Mouse (Mus musculus) thymus, postnatal 25 days (tissue): ENCODE results near the gene Rimkla.

Experiments used
- DNase-seq: peaks from one replicate; pipeline ENCODE4 v3.0.0; 2022

The Rimkla gene

DNA sequence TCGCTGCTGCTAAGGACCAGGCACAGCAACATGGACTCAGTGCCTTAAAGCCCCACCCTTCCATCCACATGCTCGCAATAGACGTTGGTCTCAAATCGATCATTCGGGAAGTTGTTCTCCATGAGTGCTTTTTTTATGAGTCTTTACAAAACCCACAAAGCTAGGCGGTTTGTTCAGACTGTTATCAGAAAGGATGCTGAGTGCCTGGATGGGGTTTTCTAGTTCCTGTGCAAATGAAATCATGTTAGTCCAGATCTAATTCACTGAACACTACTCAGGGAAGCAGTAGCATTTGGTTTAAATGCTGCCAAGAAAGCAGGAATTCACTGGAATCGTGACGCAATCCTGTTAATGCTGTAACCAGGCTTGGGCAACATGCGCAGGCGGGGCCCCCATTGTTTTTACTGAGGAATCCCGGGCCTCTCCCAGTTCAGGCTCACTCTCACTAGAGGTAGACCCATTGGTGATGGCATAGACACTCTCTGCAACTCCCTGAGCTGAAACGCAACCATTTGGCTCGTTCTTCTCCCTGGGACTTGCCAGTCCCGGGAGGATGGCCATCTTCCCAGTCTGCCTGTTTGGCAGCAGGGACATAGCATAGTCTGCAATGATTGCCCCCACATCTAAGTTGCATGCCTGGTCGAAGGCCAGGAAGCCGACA lies 24.6 kb downstream of the Rimkla start:
- DNase-seq: no peak

DNA sequence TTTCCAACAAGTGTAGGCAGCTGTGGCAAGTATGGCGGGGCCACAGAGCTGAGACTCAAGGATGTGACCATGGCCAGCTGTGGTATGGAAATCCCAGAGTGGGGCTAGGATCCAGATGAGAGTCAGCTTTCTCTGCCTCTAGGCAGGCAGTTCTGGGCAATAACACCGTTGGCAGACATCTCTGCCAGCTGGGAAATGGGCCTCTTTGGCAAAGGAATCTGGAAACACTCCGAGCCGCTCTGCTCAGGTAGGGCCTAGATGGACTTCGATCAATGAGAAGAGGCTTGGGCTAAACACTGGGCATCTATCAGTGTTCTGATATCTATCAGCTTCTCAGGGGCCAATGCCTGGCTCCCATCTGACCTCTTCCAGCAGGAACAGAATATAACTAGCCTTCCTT lies 26.6 kb downstream of the Rimkla start:
- DNase-seq: no peak

DNA sequence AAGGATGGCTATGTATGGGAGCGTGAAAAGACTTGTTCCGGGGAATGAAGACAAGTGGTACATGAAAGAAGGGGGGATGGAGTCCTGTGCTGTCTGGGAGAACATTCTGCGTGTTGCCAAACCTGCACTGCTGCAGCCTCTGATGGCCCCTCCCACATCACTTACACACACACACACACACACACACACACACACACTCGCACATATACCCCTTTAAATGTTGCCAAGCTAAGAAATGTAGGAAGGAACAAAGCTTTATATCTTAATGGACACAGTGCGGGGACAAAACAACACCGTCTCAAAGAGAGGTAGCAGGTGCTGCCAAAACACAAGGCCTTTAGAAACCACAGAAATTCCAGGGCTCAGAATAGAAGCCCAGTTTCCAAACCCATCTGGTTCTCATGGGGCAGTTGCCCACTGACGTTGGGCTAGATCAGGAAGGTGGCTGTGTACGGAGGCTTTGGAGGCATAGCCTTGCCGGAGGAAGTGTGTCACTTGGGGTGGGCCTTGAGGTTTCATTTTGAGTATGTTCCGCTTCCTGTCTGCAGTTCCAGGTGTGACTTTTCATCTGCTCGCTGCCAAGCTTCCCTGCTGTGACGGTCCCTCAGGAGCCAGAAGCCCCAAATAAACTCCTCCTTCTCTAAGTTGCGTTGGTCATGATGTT lies 28.5 kb downstream of the Rimkla start:
- DNase-seq: peak; percentile 71

DNA sequence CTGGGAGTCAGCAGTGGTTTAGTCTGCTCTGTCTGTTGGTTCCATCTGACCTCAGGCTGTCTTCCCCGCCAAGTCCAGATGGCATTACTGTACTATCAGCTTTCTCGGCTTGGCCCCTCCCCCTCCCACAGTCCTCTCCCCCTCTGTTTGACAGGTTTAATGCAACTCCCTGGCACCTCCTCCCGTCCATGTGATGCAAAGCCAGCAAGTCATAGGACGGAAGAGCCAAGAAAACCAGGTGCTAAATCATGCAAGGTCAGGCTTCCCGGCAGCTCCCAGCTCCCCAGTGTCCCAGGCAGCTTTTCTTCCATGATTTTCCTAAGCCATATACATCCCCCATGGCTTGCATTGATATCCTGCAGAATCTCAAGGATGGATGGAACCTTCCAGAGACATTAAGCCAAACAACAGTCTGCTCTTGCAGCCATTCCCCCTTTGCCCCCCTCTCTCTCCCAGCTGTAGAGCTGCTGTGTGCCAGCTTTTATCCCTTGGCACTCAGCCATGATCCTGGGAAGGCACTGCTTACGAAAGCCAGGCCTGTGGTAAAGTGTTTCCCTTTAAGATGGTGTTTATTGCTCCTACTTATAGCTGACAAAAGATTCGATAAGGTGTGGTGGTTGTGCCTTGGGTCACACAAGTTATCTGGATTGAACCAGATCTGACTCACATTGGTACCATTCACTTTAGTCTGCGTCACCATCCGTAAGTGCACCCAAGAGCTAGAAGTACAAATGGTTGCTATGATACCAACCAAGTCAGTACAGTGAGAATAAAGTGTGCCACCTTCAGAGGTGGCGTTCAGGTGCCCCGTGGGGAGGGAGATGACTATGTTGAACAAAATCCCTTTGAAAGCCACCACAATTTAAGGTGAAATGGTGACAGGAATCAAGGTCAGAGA lies 29.3 kb downstream of the Rimkla start:
- peak; percentile 69 for DNase-seq

DNA sequence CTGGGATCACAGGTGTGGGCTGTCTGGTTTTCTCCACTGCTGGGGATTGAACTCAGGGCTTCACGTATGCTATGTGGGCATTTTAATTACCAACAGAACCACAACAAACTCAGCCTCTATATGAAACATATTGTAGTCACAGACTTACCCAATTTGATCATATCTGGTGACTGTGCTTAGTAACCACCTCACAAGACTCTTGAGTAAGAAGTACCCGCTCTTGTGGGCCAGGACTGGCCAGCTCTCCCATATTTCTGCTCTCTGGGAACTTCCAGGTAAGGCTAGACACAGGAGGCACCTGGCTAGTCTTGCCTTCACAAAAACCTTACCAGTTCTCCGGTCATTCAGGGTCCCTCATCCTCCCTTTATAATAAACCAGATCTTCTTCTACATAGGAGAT lies 30.0 kb downstream of the Rimkla start:
- DNase-seq: no peak

DNA sequence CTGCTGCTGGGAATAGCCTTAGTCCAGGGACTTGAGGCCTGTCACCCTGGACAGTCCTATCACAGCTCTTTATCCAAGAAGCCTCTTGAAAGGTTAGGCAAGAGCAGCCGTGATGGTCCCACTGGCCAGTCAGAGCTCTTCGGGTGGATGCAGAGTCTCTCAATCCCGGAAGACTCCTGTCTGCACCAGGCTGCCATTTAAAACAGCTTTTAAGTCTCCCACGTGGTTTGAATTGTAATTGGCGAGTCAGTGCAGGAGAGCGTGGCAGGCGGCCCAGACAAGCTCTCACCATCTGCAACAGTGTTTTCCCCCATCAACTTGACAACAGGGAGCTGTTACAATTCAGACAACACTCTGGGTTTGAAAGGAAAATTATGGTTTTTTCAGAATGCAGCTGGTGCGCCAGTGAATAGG lies 31.7 kb downstream of the Rimkla start:
- no peak for DNase-seq

DNA sequence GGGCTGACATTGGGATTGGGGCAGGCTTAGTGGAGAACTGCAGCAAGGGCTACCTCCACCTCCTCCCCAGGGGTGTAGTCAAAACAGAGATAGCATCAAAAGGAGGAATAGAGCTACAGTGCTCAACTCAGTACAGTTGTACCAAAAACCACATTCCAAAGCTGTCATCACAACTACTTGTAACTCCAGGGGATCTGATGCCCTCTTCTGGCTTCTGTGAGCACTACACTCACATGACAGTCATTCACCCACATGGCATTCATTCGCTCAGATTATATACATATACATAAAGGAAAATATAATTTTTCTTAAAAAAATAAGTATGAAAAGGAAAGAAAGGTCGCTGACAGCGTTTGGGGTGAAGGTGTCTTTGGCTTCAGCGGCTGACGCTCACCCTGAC lies 32.1 kb downstream of the Rimkla start:
- DNase-seq: peak; percentile 38

DNA sequence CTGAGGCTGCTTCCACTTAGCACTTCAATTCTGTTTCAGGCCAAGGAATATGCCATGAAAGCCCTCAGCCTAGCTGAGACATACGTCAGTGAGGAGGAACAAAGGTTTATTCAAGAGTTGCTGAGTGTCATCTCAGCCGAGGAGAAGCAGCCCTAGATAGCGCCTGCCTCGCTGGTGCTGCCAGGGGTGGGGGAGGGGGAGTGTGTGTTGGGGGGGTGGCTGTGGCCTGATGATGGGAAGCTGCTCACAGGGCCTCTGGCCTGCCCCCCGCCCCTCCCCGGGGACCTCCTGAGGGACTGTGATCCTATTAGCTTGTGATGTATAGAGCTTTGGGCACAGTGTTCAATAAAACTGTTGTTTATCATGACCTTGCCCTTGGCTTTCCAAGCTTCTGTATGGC lies 38.9 kb downstream of the Rimkla start:
- no peak for DNase-seq

DNA sequence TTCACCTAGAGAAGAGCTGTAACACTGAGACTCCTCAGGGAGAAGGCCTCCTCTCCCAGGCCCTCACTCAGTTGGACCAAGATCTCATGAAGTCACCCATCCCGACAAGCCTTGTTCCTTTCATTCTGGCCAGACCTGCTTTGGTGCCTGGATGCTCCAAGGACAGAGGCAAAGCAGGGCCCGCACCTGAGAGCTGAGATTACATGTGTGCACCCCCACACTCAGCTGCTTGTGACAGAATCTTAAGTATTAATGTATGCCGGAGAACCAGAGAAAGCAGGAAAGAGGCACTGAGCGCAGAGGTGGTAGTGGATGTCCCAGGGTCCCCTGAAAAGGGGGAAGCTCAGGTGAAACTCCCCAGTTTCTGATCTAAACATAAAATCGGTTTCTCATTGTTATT lies 39.3 kb downstream of the Rimkla start:
- no peak for DNase-seq

DNA sequence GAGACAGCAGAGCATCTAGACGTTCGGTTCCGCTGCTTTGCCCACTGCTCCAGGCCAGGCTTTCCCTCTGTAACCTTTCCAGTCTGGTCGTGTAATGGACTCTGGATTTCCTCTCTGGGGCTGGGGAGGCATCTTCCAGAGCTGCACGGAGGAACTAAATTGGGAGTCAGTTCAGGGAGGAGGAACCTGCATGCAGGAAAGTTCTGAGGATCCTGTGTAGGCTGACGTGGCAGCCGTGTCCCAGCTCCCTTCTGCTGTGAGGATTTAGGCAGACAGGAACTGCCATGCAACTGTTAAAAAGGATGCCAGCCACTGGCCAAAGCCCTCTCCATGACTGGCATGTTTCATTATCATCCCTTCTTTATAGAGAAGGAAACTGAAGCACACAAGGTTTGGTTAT lies 42.0 kb downstream of the Rimkla start:
- DNase-seq: no peak

DNA sequence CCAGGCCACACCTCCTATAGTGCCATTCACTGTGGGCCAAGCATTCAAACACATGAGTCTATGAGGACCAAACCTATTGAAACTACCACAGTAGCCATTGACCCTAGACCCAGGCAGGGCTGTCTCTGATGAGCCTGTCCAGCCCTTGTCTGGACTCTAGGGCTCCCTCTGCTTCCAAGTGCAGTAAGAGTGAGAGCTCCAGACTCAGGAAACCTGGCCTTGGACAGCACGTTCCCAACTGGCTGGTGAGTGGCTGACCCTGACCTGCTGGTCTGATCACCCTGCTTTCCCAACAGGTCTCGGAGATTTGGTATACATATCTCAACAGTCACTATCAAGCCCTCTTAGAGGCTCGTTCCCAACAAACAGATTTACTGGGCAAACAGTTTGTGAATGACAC lies 44.6 kb downstream of the Rimkla start:
- DNase-seq: no peak

DNA sequence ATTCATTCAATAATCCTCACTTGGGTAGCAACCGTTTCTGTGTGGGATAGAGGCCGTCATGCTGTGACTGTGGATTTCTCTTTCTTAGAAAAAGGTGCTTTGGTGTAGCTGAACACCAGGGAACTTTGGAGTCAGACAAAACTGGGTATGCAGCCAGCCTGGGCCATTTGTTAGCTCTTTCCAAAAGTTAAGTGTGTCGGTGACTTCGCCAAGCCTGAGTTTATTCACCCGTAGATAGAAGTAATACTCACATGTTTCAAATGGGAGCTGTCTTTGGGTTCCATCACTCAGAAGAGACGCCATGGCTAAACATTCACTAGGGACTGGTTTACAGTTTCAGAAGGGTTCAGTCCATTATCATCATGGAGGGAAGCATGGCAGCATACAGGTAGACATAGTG lies 45.2 kb downstream of the Rimkla start:
- no peak for DNase-seq

DNA sequence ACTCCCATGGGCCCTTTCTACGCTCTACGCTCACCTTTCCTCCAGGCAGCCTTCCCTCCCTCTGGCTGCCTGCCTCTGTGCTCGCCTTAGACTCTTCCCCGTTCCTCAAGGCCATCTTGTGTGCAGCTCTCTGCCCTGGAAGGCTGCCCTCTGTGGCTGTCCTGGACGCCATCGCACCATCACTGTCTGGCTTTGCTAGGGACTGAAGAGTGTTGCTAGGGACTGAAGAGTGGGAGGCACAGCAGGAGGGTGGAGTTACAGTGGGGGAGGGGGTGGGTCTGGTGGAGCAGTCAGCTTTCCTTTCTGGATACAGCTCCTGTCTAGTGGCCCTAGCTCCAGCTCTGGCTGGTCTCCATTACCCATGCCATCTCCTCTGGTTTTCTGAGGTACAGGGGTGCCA lies 49.9 kb downstream of the Rimkla start:
- no peak for DNase-seq

DNA sequence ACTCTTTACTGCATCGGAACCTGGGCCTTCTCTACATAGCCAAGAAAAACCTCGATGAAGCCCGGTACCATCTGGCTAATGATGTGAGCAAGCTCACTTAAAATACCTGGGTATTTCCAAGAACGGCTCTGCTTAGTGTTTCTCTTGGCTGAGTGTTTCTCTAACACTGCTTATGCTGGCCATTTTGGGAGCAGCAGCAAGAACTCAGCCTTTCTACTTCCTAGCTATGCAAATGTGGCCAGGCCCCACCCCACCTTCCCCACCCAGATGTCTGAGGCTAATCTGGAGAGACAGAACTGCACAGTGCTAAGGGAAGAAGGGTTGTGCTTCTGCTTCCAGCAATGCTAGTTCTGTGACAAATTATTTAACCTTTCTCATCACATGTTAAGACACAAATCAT lies 50.6 kb downstream of the Rimkla start:
- DNase-seq: no peak

DNA sequence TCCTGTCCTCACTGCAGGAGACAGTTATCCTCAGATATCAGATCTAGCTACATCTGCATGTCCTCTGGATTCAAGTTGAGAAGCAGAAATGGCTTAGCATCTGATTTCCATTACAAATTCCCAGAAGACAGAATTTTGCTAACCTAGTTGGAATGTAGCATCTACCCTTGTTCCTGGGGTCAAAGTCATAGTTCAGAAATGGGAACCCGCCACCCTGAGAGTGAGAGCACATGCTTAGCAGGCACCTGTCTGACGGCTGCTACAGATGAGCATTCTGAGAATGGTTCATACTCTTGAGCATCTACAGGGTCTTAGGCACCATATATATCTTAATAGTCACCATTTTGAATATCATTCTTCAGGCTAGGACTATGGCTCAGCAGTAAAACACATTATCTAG lies 54.5 kb downstream of the Rimkla start:
- DNase-seq: no peak

DNA sequence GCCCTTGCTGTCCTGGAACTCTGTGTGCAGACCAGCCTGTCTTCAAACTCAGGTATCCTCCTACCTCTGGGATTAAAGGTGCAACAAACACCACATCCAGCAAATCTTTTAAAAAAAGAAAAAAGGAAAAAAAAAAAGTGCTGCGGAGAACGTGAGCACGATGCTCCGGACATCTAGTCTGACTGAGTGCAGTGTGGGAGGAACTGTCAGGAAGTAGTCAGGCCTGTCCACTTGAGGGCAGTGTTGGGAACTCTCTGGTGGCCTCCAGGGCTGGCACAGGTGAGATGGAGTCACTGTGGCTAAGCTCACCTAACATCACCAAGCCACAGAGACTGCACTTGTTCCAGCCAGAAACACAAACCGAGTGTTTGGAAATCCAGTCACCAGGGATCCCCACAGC lies 61.8 kb downstream of the Rimkla start:
- DNase-seq: peak; percentile 65

DNA sequence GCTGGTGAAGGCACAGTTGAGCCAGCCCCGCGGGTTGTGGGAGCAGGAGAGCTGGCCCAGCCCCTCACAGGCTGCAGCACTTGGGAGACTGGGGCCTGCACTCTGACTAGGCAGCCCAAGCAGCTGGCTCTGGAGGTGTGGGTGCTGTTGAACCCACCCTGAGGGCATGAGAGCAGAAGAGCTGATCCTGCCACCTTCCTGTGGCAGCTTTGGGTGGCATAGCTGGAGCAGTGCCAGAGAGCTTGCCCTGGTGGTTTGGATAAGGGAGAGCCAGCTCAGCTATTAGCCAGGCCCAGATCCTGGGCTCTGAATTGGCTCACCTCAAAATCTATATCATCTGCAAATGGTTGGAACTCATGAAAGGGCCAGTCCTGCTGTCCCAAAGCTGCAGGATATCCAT lies 64.7 kb downstream of the Rimkla start:
- DNase-seq: no peak

DNA sequence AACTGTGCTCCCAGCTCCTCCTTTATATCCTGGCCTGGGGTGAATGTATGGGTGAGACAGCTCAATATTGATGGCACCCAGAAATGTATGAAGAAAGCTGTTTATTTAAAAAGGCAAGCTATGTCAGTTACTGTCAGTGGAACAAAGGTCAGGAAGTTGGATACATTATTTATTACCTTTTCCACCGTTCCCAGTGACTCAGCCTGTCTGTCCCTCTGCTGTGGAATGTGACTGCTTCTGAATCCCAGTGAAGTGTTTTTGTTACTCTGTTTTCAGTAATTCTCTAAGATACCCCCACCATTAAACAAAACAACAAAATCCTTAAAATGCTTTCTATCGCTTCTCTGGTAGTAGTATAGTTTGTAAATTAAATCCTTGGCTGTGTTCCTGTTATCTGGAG lies 66.8 kb downstream of the Rimkla start:
- DNase-seq: no peak

DNA sequence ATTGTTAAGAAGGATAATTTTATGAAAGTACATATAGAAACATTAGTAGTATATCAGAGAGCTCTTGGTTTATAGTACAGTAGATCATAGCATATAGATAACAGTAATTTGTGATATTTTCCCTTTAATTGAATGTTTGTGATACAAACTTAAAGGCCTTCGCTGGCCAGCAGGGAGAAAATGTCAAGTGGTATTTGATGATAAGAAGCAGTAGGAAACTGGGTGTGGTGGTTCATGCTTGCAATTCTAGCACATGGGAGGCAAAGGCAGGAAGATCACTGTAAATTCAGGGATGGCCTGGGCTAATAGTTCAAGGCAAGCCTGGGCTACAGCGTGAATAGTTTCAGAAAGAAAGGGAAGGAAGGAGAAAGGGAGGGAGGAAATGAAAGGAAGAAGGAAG lies 67.4 kb downstream of the Rimkla start:
- no peak for DNase-seq

DNA sequence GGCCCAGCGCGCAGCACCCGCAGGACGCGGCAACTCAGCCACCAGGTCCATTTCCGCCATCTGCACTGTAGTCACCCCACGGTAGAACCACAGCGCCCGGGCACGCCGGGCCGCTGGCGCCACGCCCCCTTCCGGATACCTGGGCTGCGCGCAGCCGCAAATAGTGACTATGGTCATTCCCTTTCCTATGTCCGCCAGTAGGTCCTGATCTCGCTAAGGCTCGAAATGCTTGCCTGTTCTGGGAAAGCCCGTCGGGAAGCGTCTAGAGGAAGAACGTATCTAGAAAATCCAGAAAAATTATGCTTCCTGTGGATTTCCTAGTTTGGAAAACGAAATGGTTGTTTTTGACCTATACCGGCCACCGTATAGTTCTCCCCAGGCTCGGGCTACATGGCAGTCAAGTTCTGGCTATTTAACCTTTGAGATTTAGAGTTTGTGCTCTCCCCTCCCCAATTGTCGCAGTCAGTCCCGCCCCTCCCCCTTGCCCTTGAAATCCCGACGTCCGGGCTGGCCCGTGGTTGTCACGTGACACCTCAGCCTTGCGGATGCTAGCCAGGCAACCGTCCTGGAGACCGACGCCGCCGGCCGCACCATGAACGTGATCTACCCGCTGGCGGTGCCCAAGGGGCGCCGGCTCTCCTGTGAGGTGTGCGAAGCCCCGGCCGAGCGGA lies 70.0 kb downstream of the Rimkla start, which contains the start of the genes Ppcs and Zmynd12:
Gene Ppcs, minus strand, starts transcription at position 127 of the 671 bp plus-strand sequence.
Gene Zmynd12, plus strand, starts transcription at position 521 of the 671 bp plus-strand sequence.
- peak; percentile 91 for DNase-seq

DNA sequence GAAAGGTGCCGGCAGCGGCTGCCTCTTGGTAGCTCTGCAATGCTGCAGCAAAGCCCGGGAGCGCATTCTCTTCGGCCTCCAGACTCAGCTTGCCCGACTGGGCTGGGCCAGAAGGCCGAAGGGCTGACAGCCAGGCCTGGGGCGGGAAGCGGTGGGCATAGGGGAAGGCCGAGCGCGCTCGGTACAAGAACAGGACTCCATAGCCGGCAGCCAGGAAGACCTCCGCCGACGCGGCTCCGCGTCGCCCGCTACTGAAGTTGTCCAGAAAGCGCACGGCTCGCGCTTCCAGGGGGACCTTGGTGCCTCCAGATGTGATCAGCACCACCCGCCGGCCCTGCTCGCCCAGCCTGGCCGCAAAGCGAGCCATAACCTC lies 70.5 kb downstream of the Rimkla start:
- DNase-seq: no peak

DNA sequence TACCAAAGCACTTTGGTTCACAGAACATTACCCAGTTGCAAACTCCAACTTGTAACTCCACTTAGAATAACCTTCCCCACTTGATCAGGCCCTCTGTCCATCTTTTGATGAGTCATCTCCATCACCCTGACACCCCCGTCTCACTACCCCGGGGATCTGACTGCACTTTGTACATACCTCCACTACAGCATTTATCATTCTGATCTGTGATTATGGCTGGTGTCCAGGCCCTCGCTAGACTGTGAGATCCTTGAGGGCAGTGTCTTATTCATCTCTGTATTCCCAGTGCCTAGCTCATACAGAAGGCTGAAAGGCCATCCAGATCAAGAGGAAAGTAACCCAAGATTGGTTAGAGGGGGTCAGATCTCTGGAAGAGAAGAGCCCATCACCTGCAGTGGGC lies 71.2 kb downstream of the Rimkla start:
- DNase-seq: no peak

DNA sequence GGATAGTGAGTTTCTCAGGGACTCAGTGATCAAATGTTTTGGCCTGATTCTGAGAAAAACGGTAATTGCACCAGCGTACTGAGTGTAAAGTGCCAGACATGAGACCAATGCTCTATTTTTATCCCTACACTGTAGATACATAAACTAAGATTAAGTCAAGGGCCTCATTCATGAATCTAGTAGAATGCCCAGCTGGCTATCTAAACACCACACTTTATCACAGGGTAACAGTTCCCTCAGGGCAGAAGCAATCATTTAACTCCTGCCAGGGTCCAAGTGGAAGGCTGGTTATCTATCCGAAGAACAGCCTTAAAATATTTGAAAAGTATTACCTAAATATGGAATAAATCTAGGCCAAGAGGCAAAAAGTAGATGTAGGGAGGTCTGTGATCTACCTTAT lies 74.5 kb downstream of the Rimkla start:
- no peak for DNase-seq
